Mouse (Mus musculus) heart, postnatal 0 days (tissue): ENCODE data around the gene March10.

Experiments used
- CTCF ChIP-seq: IDR thresholded peaks from 2 replicates; pipeline ENCODE4 v1.5.1; 2016; ENCODE audit warnings: antibody characterized with exemption, control low read depth, low read depth
- EP300 ChIP-seq: IDR thresholded peaks from 2 replicates; pipeline ENCODE4 v1.6.1; 2016; ENCODE audit warnings: antibody characterized with exemption, low read depth

DNA sequence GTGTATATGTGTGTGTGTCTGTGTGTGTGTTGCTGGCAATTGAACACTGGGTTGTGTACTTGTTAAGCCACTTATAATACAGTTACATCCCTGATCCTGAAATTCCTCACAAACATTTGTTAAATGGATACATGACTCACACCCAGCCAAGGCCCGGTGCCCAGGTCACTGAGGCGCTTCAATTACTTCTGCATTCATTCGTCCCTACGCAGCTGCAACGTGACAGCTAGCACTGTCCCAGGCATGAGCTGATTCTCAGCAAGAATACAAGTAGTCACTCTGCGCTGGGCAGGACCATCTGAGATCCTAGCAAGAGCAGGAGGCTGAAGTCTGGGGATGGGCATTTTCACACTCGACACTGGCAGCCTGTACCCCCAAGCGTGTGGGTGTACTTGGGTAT, 141.2 kb downstream of the March10 start:
- TF ChIP-seq CTCF: no peak
- no peak for TF ChIP-seq EP300
